Mouse (Mus musculus) thymus, postnatal 14 days (tissue): ENCODE data around the gene Rfesd.

ENCODE experiments used
- DNase-seq: peaks from one replicate; pipeline ENCODE4 v3.0.0; 2021

Rfesd gene

DNA sequence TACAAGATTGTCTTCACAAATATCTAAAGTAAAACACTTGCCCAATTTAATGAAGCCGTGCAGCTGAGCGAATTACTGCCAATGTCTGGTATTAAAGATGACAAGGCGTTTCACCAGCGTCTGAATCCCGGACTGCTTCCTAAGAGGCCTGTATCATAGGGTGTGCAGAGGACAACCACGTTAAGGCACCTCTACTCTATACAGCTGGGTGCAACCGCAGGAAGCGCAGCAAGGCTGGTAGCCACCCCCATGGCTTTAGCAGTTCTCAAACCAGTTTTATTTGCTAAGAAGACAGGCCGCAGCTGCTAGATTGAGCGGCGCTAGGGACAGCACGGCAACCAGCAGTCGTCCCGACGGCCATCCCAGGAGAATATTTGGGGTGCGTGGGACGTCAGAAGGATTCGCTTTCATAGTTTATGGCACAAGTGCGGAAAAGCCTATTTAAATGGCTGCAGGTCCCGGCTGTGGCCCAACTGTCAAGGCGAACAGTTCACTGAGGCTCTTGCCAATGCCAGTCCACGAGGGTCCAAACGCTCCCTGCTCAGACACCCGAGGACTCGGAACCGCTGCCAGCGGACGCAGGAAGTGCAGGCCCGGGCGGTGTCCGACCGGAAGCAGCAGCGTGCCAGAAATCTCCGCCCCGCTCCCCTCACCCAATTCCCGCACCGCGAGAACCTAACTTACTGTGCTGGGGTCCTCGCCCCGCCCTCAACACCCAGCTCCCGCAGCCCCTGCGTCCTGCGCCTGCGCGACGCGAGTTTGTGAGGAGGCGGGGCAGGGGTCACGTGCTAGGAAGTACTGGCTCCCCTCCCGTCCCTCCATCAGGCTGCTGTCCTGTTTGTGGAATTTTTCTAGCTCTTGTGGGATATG is at the start of gene Rfesd:
Rfesd (minus strand) TSS at position 746 of the 870 bp plus-strand sequence.
- DNase-seq = peak; percentile 98

DNA sequence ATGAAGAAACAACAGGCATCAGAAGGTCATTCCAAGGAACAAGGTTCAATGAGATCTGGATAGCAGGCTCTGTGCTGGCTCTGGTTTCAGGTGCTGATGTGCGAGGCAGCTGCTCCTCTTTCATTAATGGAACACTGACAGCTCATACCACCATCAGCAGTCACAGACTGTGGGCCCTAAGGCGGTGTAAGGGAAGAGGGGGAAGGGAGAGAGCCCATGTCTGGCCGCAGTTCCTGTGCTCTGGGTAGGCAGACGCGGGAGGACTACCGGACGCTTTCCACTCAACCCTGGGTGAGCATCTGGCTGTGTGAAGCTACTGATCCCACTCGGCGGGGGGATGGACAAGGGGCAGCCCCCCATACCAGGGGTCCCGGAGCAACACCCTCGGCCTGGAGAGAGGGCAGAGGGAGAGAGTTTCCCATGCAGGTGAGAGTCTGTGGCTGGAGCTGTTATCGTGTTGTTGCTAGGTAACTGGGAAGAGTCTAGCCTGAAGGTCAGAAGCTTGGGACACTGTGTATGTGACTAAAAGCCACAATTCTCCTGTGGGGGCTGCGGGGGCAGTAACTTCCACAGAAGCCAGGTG is 45.9 kb upstream of the Rfesd start:
- no peak for DNase-seq

DNA sequence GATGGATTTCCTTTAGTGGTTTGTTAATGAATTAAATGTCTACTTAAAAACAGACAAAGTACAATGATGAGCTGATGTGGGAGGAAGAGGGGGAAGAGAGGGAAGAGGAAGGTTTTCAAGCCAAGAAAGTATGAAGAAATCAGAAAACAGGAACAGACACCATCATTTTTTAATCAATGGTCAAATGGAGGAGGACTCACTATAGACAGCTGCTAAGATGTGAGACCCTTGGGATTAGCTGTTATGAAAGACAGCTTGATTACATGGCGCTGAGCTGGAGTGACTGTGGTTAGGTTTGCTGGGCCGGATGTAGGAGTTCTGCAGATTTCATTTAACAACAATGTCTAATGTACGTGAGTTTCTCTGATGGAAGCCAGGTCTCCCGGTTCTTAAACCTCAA is 45.0 kb upstream of the Rfesd start:
- no peak for DNase-seq

DNA sequence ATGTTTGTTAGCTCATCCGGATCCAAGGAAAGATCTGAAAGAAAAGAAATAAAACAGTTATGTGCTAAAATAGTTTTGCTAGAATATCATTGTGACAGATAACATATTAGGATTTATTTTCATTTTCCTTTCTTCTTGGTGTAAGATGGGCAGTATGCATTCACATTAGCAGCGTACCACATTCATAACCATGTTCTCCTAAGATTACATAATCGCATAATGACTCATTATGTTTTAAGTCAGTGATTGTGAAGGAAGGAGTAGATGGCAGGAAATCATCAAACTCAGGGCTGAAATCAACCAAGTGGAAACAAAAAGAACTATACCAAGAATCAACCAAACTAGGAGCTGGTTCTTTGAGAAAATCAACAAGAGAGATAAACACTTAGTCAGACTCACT is 44.0 kb upstream of the Rfesd start:
- no peak for DNase-seq

DNA sequence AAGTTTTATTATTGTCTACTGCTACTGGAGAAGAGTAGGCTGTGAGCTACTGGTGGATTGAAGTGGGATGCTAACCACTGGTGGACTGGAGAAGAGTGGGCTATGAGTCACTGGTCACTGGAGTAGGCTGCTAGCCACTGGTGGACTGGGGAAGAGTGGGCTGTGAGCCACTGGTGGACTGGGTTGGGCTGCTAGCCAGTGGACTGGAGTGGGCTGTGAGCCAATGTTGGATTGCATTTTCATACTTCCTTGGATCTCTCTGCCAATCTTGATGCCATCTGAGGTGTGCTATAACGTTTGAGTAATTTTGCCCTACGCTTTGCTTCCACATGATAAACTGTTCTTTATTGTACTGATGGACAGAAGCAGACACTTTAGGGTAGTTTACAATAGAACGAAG is 43.6 kb upstream of the Rfesd start:
- DNase-seq = no peak

DNA sequence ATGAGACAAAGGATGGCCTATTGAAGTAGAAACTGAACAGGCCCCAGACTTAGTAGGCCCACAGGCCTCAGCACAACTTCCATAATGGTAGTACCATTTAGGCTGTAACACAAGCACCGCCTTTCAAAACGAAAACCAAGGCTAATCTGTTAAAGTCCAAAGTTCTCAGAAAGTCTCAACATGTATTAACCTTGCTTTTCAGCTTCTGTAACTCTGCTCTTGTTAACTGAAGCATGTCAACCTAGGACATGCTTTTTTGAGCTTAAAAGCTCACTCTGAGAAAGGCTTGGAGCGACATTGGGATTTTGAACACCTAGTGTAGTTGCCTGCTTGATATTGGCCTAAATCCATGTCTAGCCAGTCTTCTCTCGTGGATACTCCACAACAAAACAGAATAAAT is 41.1 kb upstream of the Rfesd start:
- no peak for DNase-seq

DNA sequence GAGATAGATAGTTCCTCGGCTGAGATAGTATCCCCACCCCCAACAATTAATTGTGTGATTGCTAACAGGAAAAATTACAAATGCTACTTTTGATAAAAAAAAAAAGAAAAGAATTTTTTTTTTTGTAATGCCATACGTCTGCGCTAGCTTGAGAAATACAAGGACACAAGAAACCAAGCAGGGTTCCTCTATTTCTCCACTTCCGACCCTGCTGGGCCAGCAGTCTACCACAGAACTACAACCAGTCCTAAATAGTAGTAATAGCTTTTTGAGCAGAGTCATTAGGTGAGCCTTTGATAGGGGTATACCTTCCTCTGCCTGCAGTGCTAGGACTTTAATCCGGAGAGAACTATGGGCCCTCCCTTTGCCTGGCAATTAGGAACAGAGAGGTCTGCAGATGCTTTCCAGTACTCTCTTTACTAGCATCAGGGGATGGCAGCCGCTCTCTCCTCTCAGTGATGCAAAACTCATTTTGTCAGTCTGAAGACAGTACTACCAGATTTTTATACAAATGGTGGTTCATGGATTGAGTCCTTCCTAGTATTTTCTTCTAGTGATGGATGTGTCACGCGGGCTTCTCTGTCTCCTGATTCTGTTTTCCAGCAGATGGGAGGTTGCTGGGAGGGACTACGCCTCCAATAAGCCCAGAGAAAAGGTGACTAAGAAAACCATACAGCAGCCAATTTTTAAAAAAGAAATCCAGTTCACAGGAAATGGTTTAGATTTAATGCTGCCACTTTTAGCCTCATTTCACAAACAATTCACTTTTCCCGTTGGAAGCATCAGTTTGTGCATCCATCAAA is 38.9 kb upstream of the Rfesd start:
- no peak for DNase-seq

DNA sequence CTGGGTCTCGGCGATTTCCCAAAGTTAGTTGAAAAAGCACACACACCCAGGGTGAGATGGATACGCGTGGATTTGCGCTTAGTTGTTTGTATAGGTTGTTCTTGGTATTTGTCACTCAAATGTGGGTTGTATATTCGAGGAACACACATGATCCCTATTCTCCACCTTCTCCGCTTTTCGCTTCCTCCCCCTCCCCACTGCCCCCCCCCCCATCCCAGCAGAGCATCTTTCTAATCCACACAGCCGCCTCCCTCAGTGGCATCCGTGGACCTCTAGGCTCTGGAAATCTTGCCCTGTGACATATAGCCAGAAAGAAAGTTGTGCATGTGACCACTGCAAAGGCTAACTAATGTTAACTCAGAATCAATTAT is 38.4 kb upstream of the Rfesd start, which contains the start of gene Gpr150:
Gpr150 (minus strand) TSS at position 101 of the 371 bp plus-strand sequence.
- DNase-seq = no peak

DNA sequence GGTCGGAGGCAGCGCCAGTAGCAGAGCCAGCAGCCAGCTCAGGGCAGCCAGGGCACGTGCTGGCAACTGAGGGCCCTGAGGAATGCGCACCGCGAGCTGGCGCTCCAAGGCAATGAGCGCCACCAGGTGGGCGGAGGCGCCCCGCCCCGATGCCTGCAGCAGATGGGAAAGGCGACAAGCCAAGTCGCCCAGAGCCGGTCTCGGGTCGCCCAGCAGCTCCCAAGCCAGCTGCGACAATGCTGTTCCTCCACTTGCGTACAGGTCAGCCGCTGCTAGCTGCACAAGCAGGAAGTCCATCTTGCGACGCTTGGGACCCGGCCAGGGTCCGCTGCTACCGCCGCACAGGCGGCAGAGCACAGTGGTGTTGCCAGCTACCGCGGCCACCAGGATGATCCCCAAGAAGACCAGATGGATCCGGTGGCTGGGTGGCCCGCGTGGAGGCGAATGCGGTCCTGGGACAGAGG is 37.8 kb upstream of the Rfesd start:
- peak; percentile 69 for DNase-seq

DNA sequence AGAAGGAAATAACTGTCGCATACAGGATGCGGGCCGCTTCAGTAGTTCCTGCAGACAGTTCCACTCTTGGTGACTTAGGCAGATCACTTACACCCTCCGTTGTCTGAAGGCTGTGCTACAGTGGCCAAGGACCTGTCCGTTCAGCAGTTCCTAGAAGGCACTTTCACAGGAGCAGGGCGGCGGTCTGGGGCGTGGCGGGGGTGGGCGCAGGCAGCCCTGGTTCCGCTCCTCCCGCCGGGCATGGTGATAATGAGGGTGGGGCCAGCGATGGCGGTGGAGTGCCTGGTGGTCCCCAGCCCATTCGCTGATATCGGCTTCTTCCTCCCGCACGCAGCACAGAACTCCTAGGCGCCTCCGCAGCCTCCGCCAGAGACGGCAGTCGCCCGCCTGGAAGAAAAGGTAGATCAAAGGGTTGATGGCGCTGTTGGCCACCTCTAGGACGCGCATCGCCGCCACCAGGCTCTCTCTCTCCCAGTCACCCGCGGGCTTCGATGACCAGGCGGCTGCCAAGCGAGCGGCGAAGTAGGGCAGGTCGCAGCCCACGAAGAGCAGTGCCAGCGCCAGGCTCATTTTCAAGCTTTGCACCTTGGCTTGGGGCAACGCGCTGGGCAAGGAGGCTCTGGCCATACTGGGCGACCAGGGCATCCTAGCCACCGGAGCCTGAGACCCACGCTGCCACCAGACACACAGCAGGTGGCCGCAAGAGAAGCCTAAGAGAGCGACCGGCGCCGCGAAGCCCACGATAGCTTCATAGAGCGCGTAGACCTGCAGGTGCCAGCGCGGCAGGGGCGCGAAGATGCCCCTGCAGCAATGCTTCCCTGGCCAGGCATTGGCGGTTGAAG is 37.1 kb upstream of the Rfesd start:
- peak; percentile 9 for DNase-seq

DNA sequence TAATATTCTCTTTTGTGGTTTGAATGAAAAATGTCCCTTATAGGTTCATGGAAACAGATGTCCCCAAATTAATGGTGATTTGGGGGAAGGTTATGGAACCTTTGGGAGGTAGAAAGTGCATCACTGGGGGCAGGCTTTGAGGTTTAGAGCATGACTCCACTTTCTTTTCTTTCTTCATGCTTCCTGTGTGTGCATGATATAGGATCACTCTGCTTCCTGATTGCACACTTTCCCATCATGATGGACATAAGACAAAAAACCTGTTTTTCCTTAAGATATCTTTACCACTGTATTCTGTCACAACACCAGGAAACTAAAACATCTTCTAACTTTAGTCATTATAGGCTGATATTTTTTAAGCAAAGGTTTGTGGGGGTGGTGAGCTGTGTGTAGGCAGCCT is 26.5 kb upstream of the Rfesd start:
- no peak for DNase-seq

DNA sequence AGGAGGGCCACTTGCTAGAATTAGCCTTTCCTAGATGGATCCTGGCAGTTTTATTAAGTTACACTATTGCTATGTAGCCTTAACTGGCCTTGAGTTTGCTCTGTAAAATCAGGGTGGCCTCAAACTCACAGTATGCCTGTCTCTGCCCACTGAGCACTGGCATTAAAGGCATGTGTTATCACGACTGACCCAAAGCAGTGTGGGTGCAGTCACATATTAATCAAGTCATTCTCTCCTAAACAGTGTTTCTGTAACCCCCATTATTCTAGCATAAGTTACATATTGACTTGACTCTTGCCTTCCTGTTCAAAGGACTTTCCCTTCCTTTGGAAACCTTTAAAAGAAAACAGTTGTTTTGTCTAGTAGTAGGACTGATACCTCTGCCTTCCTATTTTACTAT is 23.9 kb upstream of the Rfesd start:
- no peak for DNase-seq

DNA sequence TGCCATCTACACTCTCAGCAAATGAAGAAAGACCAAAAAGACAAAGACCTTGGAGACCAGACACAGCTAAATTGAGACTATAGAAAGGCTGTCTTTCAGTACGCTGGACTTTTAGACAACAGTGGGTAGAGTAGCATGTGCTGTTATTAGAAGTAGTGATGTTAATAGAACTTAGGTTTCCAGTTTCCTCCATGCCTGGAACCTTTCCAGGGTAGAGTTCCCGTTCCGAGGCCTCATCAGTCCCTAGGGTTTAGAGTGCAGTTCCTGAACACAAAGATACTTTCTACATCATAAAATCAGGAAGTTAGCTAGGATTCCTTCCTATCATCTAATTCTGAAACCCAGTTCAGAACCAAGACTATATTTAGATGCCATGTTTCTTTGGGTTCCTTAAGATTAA is 6.1 kb upstream of the Rfesd start:
- DNase-seq = no peak

DNA sequence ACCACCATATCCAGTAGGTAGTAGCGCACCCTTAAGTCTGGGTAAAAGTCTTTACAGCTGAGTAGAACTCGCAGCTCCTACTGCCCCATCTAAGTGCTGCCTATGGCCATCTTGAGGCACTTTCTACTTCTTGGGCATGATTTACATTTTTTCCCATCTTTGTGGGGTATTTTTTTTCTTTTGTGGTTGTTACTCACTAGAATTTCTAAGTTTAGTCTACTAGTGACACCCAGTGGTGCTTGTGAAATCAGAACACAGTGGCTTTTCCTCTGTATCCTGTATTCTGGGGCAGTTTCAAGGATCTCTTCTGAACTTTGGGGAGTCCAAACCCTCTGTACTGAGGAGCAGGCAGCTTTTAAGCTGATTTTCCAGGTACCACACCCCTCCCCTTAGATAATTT is 3.3 kb upstream of the Rfesd start:
- DNase-seq = no peak

DNA sequence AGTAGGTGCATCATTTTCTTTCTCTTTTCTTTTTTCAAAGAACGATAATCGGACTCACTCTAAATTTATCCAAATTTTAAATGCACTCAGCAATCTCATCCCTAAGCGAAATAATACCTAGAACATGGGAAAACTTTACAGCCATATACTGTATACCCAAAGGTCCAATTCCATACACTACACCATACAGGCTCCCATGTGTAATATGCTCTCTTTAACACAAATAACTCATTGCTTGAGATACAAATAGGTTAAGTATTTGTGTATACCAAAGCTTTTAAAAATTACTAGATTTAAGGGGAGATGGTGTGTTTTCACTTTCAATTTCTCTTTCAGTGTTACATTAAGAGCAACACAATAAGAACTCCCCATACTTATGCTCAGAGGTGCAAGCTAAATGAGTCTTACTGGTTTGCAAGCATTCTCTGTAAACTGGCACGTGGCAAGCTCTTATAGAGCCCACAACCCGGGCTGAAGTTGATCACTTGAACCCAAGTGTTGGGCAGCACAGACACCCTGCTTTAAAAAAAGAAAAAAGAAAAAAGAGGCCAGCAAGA is 403 bp upstream of the Rfesd start:
- DNase-seq = no peak

DNA sequence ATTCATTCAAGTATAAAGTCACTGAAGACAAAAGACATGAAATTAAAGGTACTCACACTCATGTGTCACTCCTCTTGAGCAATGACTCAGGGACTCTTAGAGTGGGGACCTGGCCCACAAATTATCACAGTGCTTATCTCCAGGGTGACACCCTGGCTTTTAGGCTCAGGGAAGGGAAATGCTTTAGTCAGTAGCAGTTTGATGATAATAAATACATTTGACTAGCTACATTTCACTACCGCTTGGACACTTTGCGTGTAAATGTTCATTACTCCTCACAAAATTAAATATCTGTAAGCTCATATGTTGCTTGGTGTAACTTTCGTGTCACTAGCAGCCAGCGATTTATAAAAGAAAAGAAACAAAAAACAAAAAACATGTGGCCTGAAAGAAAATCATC is 1.1 kb downstream of the Rfesd start:
- no peak for DNase-seq

DNA sequence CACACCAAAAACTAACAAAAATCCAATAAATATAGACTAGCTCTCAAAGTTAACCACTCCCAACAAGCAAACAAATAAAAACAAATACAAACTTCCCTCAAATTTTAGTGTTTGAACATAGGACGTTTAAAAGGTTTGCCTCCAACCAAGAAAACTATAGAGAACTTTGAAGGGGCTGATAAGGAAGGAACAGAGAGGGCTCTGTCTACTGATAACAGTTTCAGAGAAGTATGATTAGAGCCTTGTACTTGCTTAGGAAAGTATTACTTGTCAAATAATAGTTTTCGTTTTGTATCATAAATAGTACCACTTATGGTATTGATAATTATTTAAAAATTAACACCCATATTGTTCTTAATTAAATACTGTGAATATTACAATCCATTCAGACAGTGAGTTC is 4.0 kb downstream of the Rfesd start:
- no peak for DNase-seq

DNA sequence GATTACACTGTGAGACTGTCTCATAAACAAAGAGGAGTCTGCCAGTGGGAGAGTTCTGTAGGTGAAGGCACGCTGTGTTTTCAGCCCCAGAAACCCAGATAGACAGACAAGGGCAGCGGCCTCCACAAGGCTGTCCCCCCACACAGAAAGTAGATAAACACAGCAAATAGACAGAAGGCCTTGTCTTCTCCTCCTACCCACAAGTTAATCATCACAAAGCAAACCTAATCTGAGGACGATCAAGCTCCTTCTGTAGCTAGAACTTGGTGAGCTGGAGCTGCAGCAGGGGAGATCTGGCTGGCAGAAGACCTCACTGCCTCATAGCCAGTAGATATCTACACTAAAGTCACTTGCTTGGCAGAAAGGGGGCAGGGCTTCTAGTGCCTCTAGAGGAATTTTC is 15.2 kb downstream of the Rfesd start:
- DNase-seq = no peak

DNA sequence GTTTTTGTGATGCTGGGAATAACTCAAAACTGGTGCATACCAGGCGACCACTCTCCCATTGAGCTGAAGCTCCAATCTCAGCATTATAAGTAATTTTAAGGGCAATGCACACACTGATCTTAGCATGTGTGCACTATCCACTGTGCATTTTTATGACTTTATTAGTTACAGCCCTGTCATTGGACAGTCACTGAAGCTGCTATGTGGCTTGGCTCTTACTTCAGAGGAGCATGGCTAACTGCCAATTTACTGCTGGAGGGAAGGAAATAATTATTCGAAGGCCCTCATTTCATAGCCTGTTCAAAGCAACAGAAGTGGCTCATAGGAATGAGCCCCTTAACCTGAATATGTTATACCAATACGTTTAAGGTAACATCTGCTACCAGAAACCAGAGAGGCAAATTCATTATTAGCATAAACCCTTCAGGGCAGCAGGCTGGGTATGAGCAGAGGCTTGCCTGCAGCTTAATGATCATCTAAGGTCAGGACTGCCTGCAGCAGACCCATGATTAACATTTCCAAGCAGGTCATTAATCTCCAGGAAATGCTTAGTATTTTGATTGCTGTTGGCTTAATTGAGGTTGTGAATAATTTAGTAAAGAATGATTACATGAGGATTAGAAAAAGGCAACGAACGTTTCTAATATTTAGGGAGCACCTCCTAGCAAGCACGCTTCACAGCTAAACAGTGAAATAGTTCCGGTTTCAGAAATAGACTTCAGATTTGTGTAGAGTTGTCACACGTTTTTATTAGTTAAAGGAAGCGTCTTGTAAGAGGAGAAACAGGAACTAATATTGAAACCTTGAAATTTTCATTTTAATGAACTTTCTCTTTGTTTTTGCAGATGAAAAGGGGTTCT is 26.1 kb downstream of the Rfesd start:
- no peak for DNase-seq

DNA sequence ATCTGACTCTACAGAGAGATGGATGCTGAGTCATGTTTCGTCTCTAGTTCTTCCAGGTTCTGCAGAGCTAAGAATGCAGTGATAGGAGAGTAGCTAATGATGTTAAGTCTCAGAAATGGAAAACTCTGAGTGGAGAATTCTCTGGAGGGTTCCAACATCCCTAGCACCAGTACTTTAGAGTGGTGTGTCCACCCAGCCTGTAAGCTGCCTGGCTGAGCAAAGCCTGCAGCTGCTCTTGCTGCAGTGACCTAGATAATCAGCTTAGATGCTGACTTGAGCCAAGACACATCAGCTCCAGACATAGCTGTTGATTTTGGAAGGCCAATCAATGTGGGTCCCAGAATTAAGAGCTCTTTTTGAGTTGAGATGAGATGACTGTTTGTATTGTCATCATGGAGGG is 30.4 kb downstream of the Rfesd start:
- no peak for DNase-seq

DNA sequence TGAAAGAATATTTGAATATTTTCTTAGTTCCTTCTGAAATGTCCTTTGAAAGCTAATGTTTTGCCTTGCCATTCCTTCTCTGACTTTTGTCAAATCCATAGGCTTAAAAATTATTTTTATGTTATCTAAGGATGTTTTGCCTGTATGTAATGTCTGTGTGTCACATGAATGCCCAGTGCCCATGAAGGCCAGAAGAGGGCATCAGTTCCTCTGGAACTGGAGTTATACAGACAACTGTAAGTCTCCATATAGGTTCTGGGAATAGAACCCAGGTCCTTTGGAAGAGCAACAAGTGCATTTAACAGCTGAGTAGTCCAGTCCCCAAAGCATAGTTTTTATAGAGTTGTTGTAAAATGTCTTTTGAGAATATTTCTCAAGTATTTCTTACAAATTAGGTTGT is 36.6 kb downstream of the Rfesd start:
- DNase-seq = peak; percentile 20
